Mouse (Mus musculus) gastrocnemius, postnatal 4 days (tissue): ENCODE measurements at regions not wholly inside any gene's neighbourhood (a gene's known extent, or its start where the extent isn't known, plus 50 kb on each side); places are given as distances from the start of the nearest gene placed in this dataset.
"Not testable (repeated sequence)": the region's sequence is repeated elsewhere in the genome, so short reads cannot be mapped to it uniquely, and the experiment has no call there.

Experiments used
- DNase-seq, 2 experiments: peaks; one replicate each; pipeline ENCODE4 v3.0.0; 2021 to 2022; ENCODE audit warnings: low spot score in 2 of 2, mixed read lengths in 2 of 2

DNA sequence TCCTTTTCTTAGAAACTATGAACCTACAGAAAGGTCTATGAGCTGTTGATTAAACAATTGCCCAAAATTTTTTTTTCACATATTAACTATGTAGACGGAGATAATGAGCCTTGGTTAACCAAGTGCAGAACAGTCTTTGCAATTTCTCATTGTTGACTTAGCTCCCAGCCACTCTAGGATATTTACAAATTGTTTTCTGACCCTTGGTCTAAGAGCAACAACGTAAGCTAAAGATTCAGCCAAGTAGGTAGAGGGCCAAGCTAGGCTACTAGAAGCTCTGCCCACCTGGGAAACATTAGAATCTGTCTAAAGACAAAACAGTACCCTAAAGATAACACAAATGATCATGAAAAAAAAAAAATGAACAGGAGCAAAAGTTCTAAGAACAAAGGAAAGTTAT is 67.5 kb upstream of the Map9 start:
- DNase-seq = no peak

GRCm38 (mm10) chr3:82288996-82289395 is 68.8 kb upstream of the Map9 start:
- no peak for DNase-seq

DNA sequence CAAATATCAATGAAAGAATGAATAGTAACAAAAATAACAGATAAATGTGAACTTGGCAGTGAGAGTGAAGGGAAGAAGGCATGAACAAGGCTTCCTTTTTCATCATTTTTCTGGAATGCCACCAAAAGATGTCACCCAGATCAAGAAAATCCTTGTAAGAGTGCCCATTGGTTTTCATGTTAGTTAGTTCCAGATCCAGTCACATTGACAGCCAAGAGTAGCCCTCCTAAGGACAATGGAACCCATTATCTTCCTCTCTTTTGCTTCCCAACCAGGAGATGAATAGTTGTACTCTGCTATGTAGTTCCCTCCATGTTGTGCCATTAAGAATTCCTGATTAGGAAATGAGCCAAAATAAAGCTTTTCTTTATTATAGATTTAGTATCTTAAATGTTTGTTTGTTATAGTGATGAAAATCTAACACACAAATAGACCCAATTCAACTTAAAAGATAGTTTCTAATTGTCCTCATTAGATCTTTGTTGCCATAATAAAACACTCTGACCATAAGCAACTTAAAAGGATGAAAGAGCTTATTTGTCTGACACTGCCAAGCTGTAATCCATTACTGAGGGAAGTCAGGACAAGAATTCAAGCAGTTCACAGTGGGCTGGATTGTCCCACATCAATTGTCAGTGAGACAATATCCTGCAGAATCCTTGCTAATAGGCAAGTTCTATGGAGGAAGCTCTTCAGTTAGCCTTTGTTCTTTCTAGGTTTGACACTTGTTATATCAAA is 80.7 kb upstream of the Map9 start:
- no peak for DNase-seq

DNA sequence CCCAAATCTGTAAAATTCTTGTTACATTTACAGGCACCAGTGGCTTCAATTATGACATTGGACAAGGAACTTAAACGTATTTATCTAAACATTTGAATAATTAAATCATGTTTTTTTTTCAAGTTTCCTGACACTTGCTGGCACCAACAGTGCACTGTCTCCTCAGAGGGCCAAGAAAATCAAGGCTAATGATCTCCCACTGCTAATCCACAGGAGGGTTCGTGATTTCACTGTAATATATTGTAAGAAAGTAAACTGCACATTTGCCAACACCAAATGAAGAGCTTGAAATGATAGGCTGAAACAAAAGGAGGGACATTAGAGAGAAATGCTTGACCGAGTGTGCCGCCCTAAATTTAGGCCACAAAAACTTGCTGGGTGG is 82.0 kb upstream of the Map9 start:
- no peak for DNase-seq

DNA sequence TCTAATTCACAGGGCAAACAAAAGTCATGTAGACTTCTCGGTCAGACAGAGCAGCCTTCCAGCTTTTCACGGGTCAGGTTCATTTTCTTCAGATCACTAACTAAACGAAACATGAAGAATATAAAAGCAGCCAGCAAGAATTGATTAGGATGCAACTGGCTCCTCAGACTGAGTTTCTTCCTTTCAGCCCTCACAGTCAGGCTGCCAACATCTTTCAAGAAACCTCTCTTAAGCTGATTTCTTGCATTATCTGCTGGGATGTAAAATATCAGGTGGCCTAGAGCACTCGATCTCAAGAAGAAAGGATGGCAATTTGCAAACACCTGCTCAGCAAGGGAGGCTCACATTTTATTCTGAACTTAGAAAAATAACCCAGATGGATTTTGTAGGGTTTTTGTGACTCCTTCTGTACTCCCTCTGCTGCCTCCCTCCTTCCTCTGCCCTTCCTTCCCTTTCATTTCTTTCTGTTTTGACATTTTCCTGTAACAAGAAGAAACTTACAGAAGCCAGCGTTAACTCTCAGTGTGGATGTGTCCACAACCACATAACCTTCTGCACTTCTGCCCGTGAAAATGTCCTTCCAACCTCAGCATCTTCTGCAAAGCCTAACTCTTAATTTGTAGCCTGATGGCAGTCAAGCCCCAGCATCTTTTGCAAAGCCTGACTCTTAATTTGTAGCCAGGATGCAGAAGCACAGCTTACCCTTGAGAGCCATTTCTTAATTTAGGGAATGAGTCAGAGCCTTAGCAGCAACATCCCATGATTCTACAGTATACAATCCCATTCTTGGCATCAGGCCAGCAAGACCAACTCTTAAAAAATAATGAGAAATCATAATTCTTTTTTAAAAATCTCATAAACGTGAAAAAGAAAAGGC is 82.7 kb upstream of the Map9 start:
- DNase-seq = peak in 1 of 2 experiments; percentile 62

DNA sequence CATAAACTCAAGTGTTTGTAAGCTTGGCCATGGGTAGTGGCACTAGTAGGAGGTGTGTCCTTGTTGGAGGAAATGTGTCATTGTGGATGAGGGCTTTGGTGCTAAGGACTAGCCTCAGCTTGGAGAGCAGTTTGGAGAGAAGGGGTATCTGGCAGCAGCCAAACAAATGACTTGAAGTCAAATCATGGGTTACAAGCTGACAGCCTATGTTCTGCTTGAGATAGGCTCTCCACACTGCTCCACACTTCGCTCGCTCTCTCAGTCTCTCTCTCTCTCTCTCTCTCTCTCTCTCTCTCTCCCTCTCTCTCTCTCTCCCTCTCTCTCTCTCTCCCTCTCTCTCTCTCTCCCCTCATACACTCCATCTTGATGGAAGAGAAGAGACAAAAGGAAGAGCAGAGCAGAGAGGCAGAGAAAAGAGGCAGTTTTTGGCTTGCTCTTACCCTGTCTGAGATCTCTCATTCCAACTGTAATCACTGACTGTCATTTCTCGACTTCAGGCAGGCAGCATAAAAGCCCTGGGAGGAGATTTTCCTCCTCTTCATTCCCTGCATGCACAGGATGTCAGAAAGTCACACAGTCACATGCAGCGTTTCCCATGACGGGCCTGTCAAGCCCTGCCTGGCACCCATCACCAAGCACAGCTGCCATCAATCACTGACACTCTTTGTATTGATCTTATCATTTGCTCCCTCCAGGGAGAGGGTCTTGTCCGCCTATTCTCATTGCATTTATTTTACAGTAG is 83.5 kb upstream of the Map9 start:
- DNase-seq = no peak

GRCm38 (mm10) chr3:82273511-82273910 is 84.3 kb upstream of the Map9 start:
- DNase-seq = not testable (repeated sequence)

DNA sequence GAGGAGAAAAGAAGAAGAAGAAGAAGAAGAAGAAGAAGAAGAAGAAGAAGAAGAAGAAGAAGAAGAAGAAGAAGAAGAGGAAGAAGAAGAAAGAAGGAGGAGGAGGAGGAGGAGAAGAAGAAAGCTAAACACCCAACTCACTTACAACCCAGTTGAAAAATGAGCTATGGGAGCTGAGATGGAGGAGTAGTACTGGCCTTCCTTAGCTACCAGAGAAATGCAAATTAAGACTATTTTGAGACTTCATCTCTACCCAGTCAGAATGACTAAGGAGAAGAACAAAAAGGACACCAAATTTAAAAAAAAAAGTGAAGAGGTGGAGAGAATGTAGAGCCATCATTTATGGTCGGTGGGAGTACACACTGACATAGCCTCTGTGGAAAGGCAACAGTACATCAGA is 85.9 kb upstream of the Map9 start:
- no peak for DNase-seq

- no peak for DNase-seq
Observed at GRCm38 (mm10) chr3:82265941-82266340, 91.9 kb upstream of the Map9 start.

DNA sequence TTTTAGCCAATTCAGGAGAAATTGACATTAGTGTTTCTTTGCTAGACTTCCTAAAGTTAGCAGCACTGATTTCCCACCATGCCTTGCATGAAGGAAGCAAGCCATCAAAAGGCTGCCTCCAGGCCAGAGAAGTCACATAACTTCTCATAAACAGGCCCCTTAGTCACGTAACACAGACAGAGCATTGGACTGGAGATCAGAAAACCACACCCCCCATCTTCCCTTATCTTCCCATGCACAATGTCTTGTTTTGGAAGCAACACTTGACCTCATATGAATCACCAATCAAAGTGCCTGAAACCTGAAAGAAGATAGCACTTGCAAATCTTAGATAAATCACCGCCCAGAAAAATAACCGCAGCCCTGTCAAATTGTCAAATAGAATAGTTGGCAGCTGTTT is 95.9 kb upstream of the Map9 start:
- DNase-seq = no peak

- no peak for DNase-seq
Observed at GRCm38 (mm10) chr3:82259986-82260652, 97.7 kb upstream of the Map9 start.

- peak in 1 of 2 experiments; percentile 22 for DNase-seq
Observed at GRCm38 (mm10) chr3:82250796-82251261, 105.2 kb upstream of the Gucy1a1 start.

GRCm38 (mm10) chr3:82249968-82250795 is 104.6 kb upstream of the Gucy1a1 start:
- DNase-seq = no peak

DNA sequence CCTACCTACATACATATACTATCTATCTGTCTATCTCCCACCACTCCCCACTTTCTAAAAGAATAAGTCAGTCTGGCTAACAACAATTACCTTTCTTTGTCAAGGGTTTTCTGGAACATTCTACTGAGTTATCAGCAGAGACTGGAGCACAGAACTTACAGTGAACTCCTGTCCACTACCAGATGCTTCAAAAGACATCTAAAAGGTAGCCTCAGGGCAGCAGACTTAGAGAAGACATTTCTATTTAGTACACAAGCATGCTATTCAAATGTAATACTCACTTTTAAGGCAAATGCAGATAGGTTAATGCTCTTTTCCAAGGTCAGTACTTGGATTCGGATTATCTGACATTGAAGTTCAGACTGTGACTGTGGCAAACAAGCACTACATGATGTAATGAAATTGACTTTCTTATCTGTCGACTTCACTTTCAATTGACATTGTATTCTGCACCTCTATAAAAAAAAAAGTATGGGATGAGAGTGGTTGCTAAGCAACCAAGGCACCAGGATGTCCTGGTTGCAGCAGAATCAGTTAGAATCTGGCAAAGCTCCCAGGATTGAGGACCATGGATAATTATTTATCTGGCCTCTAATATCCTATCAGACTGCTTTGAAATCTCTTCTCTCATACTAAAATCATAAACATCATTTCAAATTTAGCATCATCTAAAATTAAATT is 90.9 kb upstream of the Gucy1a1 start:
- no peak for DNase-seq

DNA sequence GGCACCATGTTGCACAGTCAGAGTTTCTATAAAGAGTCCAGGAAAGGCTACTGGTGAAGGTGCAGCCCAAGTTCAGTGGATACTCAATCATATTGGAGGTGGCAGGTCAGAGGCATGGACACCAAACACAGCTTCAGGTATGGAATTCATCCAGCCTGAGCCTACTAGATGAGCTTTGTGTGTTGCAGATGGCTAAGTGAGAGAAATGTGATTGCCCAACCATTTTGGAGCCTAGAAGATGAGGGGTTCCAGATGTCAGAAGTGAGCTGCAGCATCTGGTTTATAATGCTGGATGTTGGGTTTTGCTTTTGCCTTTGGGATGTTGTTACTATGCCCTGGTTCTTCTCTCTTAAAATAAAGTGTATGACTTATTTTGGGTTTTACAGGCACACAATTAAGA is 88.7 kb upstream of the Gucy1a1 start:
- no peak for DNase-seq

DNA sequence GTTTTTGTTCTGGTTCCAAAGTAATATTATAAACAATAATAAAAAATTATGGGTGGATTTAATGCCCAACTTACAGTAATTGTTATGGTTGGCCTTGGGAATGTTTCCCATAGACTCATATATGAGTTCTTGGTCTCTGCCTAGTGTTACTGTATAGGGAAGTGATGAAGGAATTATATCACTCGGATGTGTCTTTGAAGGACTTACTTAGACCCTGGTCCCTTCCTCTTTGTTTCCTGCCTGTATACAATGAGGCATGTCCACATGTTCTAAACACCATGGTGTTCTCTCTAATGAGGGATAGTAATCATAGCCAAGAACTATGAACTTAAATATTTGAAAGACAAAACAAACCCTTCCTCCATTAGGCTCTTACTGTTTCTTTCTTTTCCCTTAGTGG is 77.8 kb upstream of the Gucy1a1 start:
- no peak for DNase-seq

DNA sequence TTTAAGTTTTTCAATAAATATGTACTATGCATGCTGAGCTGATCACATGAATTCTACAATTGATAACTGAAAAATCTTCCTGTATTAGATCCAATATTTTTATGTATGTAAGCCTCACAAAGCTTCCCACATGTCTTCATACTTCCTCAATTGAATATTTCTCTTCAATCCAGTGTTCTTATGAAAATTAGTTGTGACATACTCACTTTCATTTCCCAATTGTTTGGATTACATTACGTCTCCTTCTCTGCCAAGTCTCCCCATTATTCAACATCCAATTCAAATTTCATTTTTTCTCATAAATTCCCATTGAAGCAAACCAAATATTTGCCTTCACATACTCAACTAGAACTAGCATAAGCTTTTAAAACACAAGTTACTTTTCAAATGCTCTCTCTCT is 76.3 kb upstream of the Gucy1a1 start:
- no peak for DNase-seq

DNA sequence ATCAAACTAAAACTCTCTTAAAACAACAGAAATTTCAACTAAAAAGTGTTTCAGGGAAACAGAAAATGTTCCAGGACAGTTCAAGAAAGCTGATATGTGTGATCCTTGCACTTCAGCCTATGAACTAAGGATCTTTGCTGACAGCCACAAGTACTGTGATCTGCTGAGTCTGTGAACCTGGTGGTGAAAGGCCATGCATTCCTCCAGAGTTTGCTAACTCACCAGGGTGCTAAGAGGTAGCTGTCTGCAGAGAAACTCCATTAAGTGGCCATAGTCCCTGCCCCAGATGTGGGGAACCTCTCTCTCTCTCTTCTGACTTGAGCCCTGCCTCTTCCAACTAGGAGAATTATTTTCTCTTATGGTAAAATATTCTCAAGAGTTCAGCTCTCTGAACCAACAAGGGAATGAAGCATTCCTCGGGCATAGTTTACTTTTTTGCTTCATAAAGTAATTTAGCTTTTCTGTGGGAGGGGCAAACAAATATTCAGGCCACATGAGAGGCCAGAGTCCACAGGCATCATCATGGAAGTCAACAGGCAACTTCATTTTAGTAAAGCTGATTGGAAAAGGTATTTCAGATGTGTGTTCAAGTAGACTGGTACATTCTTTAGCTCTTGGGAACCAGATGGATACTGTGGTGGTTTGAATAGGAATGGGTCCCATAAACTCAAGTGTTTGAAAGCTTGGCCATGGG is 73.8 kb upstream of the Gucy1a1 start:
- not testable (repeated sequence) for DNase-seq
